ENCODE assay signal across 9 mouse cellular contexts in the genomic region with DNA sequence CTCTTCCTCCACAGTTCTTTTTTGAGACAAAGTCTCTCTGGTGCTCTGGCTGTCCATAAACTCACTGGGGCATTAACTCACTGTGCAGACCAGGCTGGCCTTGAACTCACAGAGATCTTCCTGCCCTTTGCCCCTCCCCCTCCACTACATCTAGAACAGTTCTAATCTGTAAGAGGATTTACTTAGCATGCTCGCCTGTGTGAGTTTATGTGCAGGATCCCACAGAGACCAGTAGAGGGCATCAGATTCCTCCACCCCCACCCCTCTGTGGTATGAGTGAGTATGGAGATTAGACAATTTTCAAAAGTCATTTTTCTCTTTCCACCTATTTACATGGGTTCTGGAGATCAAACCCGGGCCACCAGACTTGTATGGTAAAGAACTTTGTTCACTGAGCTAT. TPM values are rescaled to one million over a fixed set of nuclear protein-coding genes. Genes with fewer than 3 reads are reported as not detected.
A peak's percentile ranks its signal among the peaks of the same experiment; 100 is the strongest.
DNase-seq lines count a peak whose midpoint lies in the region; TF ChIP-seq lines count a peak whose summit lies in the region.
"Had no signal": no experiment of that assay in that cellular context is flagged by ENCODE, and none has a peak within 500 bp of the region (broad histone marks: within the 10 kb centered on the region; RNA-seq: fewer than 3 reads in every experiment).

No protein-coding gene starts in this region.

- peak; percentile 62 for DNase-seq in adrenal gland, postnatal 14 days
- no peak for DNase-seq in adrenal gland, adult 8-10 months
- DNase-seq in lung, adult 2 months, result no peak
- no peak for DNase-seq in lung, postnatal 25 days (ENCODE audit: low spot score)
- peak; percentile 51 for DNase-seq in liver, adult 2 months (ENCODE audit: extremely low read depth, low read depth, low spot score)
- peak; percentile 85 for DNase-seq in thymus, postnatal 0 days (ENCODE audit: low spot score)
- DNase-seq in right cerebral cortex, postnatal 25 days, result no peak
- no peak for DNase-seq in right cerebral cortex, postnatal 36 days (ENCODE audit: low spot score in 2 of 2)
- DNase-seq: liver, embryonic 13.5 days had no signal

- peak; percentile 40 for TF ChIP-seq CTCF in lung, adult 2 months (IDR thresholded peaks at IDR 0.05; ENCODE audit: insufficient read depth, low read length)
- TF ChIP-seq CTCF in liver, adult 2 months (IDR thresholded peaks at IDR 0.05; ENCODE audit: low read depth, low read length), result peak; percentile 49; the same call in 1 of the 2 replicates

- H3K27me3 ChIP-seq in liver, adult 2 months (ENCODE audit: control insufficient read depth, insufficient read depth, low read length), result no peaks in the 10 kb centered on the region

- no peak overlapping the region for H3K9ac ChIP-seq in liver, adult 2 months (ENCODE audit: low read depth, low read length)
- H3K9ac ChIP-seq: liver, embryonic 13.5 days had no signal

- H3K27ac ChIP-seq in liver, adult 2 months (replicated peaks; ENCODE audit: insufficient read depth, low read depth, low read length), result no peak overlapping the region

- WGBS in lung, adult 2 months, result 60% methylated on average over 2 of the region's 2 CpGs
- WGBS in liver, adult 2 months, result 58% methylated on average over 2 of the region's 2 CpGs

- H3K4me3 ChIP-seq in lung, adult 2 months (replicated peaks; ENCODE audit: extremely low read depth, low read depth, low read length), result no peak overlapping the region
- H3K4me3 ChIP-seq in liver, adult 2 months (ENCODE audit: insufficient read depth, low read depth, low read length), result no peak overlapping the region
- H3K4me3 ChIP-seq: liver, embryonic 13.5 days had no signal

- no peak for TF ChIP-seq POLR2A in lung, adult 2 months (IDR thresholded peaks at IDR 0.05; ENCODE audit: borderline replicate concordance, extremely low read depth, low read depth, low read length)
- TF ChIP-seq POLR2A in liver, adult 2 months (IDR thresholded peaks at IDR 0.05; ENCODE audit: extremely low read depth, insufficient read depth, low read length), result no peak

- H3K4me1 ChIP-seq in lung, adult 2 months (ENCODE audit: control insufficient read depth, insufficient read depth, low read length), result no peaks in the 10 kb centered on the region; the same call in 1 of the 2 replicates
- peaks cover 4% of the 10 kb centered on the region; the same call in 1 of the 2 replicates for H3K4me1 ChIP-seq in liver, adult 2 months (ENCODE audit: control insufficient read depth, insufficient read depth, low read length)

- no peaks in the 10 kb centered on the region for H3K79me2 ChIP-seq in liver, adult 2 months (ENCODE audit: control insufficient read depth, insufficient read depth, low read length)

- H3K36me3 ChIP-seq in liver, adult 2 months (ENCODE audit: control insufficient read depth, insufficient read depth, low read length), result no peaks in the 10 kb centered on the region
- H3K36me3 ChIP-seq: liver, embryonic 13.5 days had no signal

RNA-seq across cellular contexts. Expression of a gene that starts 6.3 kb away (rescaled TPM):
- total RNA-seq in adrenal gland, postnatal 14 days (2021), result 136 and 152 TPM in 2 replicates
- 100 to 1,000 TPM in 1 of 4 experiments, 10 to 100 TPM in 3; 62.7 to 118 (median 75.9) TPM for total RNA-seq in adrenal gland, adult 8-10 months (2022)
- 40.2 and 44.4 TPM in 2 replicates for polyA plus RNA-seq in lung, adult 2 months (2012; rRNA removed)
- total RNA-seq in liver, adult 2 months (2014; rRNA removed), result 6.3 and 10.2 TPM in 2 replicates
- polyA plus RNA-seq in liver, adult 2 months (2012; rRNA removed), result 2.3 and 5.1 TPM in 2 replicates
- polyA plus RNA-seq in thymus, postnatal 0 days (2015; fragmentation: Nextera tagmentation; extraction: Ambion mirVana), result 14.0 and 15.0 TPM in 2 replicates

RNA-seq across cellular contexts. Expression of a gene that starts 56.3 kb away (rescaled TPM):
- 121 and 145 TPM in 2 replicates for total RNA-seq in adrenal gland, postnatal 14 days (2021)
- 100 to 1,000 TPM in 1 of 4 experiments, 10 to 100 TPM in 3; 82.5 to 121 (median 96.2) TPM for total RNA-seq in adrenal gland, adult 8-10 months (2022)
- 28.2 and 62.4 TPM in 2 replicates for polyA plus RNA-seq in lung, adult 2 months (2012; rRNA removed)
- 49.7 and 73.6 TPM in 2 replicates for total RNA-seq in liver, adult 2 months (2014; rRNA removed)
- polyA plus RNA-seq in liver, adult 2 months (2012; rRNA removed), result 19.5 and 21.6 TPM in 2 replicates
- 188 and 189 TPM in 2 replicates for polyA plus RNA-seq in thymus, postnatal 0 days (2015; fragmentation: Nextera tagmentation; extraction: Ambion mirVana)

Comparison
In these comparisons a context has a peak if more than half of its experiments do, and no peak if none do; other contexts are left out.
1. DNase-seq: peak in adrenal gland, postnatal 14 days (single experiment), liver, adult 2 months (single experiment) and thymus, postnatal 0 days (single experiment); none in adrenal gland, adult 8-10 months (single experiment), lung, adult 2 months (single experiment), lung, postnatal 25 days (single experiment), right cerebral cortex, postnatal 25 days (single experiment) and right cerebral cortex, postnatal 36 days (0 of 2).